Mouse (Mus musculus): ENCODE measurements around the gene Hdhd5. TPM values are rescaled to one million over a fixed set of nuclear protein-coding genes. Genes with fewer than 3 reads are reported as not detected.

The Hdhd5 gene
- polyA plus RNA-seq, 1 experiment from 2014 or later = 7.1 TPM

DNA sequence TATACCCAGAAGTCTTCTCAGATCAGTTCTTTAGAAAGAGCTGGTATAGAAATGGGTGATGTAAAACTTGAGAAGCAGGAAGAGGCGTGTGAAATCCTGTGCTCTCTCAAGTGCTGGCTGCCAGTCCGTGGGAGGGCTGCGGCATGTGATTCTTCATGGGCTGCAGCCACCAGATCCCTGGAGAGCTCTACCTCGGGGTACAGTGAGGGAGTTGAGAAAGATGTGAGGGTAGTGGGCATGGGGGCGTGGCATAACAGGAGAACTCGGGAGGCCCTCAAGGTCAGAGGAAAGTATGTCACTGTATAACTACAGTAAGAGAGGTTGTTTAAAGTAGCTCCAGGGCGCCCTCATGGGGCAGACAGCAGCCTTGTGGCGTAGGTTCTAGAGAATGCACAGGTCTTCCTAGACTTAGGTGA is 47.9 kb downstream of the Hdhd5 start:
- DNase-seq (peak; percentile 72), ATAC-seq (peak; percentile 52; the same call in 1 of the 2 replicates)
- 35% methylated on average over 8 of the region's 8 CpGs for WGBS (ENCODE audit: insufficient replicate concordance)
- Histone ChIP-seq H3K9ac (replicated peaks) (no peak overlapping the region), H3K9me3 (ENCODE audit: low read length) (no peaks in the 10 kb centered on the region), H3K4me3 (ENCODE audit: low read depth, low read length) (no peak overlapping the region), H3K4me2 (ENCODE audit: low read depth, low read length) (no peak overlapping the region), H3K27ac (ENCODE audit: low read depth) (no peak overlapping the region), H3K36me3 (replicated peaks; ENCODE audit: insufficient read depth, low read length) (peaks cover 47% of the 10 kb centered on the region), H3K4me1 (ENCODE audit: insufficient read depth) (peaks cover 36% of the 10 kb centered on the region), H3K27me3 (ENCODE audit: insufficient read depth, low read length) (no peaks in the 10 kb centered on the region)
- TF ChIP-seq CTCF (IDR thresholded peaks at IDR 0.05; ENCODE audit: low read depth) (peak; percentile 78), EP300 (IDR thresholded peaks at IDR 0.05; ENCODE audit: low read depth) (no peak)

DNA sequence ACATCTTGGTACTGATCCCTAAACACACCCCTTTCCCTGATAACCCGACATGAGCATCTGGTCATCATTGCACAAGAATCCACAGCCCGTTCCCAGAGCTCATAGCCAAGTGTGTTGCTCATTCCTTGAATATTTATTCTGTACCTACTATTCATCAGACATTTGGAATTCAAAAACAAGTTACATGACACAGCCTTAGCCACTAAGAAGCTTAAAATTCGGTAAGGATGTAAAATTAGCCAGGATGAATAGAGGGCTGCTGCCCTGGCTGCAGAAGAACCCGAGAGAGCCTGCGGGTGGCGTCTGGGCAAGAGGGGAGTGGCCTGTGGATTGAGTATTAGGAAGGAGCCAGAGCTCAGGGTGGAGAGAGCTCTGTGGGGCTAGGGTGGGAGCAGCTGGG is 48.4 kb downstream of the Hdhd5 start:
- Histone ChIP-seq H3K36me3 (replicated peaks; ENCODE audit: insufficient read depth, low read length) (peaks cover 51% of the 10 kb centered on the region), H3K27me3 (ENCODE audit: insufficient read depth, low read length) (no peaks in the 10 kb centered on the region), H3K9ac (replicated peaks) (no peak overlapping the region), H3K4me3 (ENCODE audit: low read depth, low read length) (no peak overlapping the region), H3K4me2 (ENCODE audit: low read depth, low read length) (no peak overlapping the region), H3K4me1 (ENCODE audit: insufficient read depth) (peaks cover 36% of the 10 kb centered on the region), H3K9me3 (ENCODE audit: low read length) (no peaks in the 10 kb centered on the region), H3K27ac (ENCODE audit: low read depth) (no peak overlapping the region)
- TF ChIP-seq EP300 (IDR thresholded peaks at IDR 0.05; ENCODE audit: low read depth) (no peak), CTCF (IDR thresholded peaks at IDR 0.05; ENCODE audit: low read depth) (no peak)
- ATAC-seq (0 out of 2 replicates have a peak, but pooled peaks have one; percentile 2), DNase-seq (no peak)
- WGBS (ENCODE audit: insufficient replicate concordance) = 43% methylated on average over 6 of the region's 6 CpGs

DNA sequence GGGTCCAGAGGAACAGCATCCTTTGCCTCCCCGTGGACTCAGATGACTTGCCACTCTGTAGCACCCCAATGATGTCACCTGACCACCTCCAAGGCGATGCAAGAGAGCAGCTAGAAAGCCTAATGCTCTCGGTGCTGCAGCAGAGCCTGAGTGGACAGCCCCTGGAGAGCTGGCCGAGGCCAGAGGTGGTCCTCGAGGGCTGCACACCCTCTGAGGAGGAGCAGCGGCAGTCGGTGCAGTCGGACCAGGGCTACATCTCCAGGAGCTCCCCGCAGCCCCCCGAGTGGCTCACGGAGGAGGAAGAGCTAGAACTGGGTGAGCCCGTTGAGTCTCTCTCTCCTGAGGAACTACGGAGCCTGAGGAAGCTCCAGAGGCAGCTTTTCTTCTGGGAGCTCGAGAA is 49.1 kb downstream of the Hdhd5 start:
- peaks cover 36% of the 10 kb centered on the region for H3K4me1 ChIP-seq (ENCODE audit: insufficient read depth)
- WGBS (ENCODE audit: insufficient replicate concordance) = 92% methylated on average over 14 of the region's 14 CpGs
- ATAC-seq = no peak
- TF ChIP-seq CTCF (IDR thresholded peaks at IDR 0.05; ENCODE audit: low read depth) (no peak), EP300 (IDR thresholded peaks at IDR 0.05; ENCODE audit: low read depth) (no peak)
- H3K9me3 ChIP-seq (ENCODE audit: low read length) = no peaks in the 10 kb centered on the region
- H3K27ac ChIP-seq (ENCODE audit: low read depth) = no peak overlapping the region
- H3K4me3 ChIP-seq (ENCODE audit: low read depth, low read length) = no peak overlapping the region
- no peak for DNase-seq
- no peaks in the 10 kb centered on the region for H3K27me3 ChIP-seq (ENCODE audit: insufficient read depth, low read length)
- no peak overlapping the region for H3K9ac ChIP-seq (replicated peaks)
- peaks cover 58% of the 10 kb centered on the region for H3K36me3 ChIP-seq (replicated peaks; ENCODE audit: insufficient read depth, low read length)
- no peak overlapping the region for H3K4me2 ChIP-seq (ENCODE audit: low read depth, low read length)

DNA sequence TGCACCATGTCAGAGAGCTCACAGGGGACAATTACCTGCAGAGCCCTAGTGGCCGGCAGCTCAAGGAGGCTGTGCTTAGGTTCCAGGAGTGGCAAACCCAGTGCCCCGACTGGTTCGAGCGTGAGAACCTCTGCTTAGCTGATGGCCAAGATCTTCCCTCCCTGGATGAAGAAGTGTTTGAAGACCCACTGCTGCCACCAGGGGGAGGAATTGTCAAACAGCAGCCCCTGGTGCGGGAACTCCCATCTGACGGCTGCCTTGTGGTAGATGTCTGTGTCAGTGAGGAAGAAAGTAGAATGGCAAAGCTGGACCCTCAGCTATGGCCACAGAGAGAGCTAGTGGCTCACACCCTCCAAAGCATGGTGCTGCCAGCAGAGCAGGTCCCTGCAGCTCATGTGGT is 49.6 kb downstream of the Hdhd5 start:
- 86% methylated on average over 6 of the region's 6 CpGs for WGBS (ENCODE audit: insufficient replicate concordance)
- Histone ChIP-seq H3K36me3 (replicated peaks; ENCODE audit: insufficient read depth, low read length) (peaks cover 62% of the 10 kb centered on the region), H3K4me3 (ENCODE audit: low read depth, low read length) (no peak overlapping the region), H3K4me2 (ENCODE audit: low read depth, low read length) (no peak overlapping the region), H3K9ac (replicated peaks) (no peak overlapping the region), H3K27ac (ENCODE audit: low read depth) (no peak overlapping the region), H3K27me3 (ENCODE audit: insufficient read depth, low read length) (no peaks in the 10 kb centered on the region), H3K9me3 (ENCODE audit: low read length) (no peaks in the 10 kb centered on the region), H3K4me1 (ENCODE audit: insufficient read depth) (peaks cover 36% of the 10 kb centered on the region)
- ATAC-seq = no peak
- DNase-seq = peak; percentile 51
- TF ChIP-seq CTCF (IDR thresholded peaks at IDR 0.05; ENCODE audit: low read depth) (peak; percentile 67), EP300 (IDR thresholded peaks at IDR 0.05; ENCODE audit: low read depth) (no peak)

DNA sequence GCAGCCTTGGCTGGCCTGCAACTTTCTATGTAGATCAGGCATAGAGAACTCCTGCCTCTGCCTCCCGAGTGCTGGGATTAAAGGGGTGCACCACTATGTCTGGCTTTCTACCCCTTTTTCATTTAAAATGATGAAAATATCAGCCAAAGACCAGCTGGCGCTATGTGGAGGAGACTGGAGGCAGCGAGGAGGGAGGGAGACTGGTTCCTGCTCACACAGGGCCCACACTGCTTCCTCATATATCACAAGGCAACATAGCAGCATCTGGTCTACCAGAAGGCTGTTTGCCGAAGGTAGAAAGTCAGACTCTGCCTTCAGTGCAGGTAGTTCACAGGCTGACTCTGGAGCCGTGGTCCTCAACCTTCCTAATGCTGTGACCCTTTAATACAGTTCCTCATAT is 50.8 kb downstream of the Hdhd5 start:
- DNase-seq (no peak), ATAC-seq (no peak)
- Histone ChIP-seq H3K27me3 (ENCODE audit: insufficient read depth, low read length) (no peaks in the 10 kb centered on the region), H3K4me3 (ENCODE audit: low read depth, low read length) (no peak overlapping the region), H3K9me3 (ENCODE audit: low read length) (no peaks in the 10 kb centered on the region), H3K4me1 (ENCODE audit: insufficient read depth) (peaks cover 26% of the 10 kb centered on the region), H3K9ac (replicated peaks) (no peak overlapping the region), H3K27ac (ENCODE audit: low read depth) (no peak overlapping the region), H3K4me2 (ENCODE audit: low read depth, low read length) (no peak overlapping the region), H3K36me3 (replicated peaks; ENCODE audit: insufficient read depth, low read length) (peaks cover 74% of the 10 kb centered on the region)
- TF ChIP-seq EP300 (IDR thresholded peaks at IDR 0.05; ENCODE audit: low read depth) (no peak), CTCF (IDR thresholded peaks at IDR 0.05; ENCODE audit: low read depth) (no peak)
- WGBS (ENCODE audit: insufficient replicate concordance) = 79% methylated on average over 5 of the region's 5 CpGs

DNA sequence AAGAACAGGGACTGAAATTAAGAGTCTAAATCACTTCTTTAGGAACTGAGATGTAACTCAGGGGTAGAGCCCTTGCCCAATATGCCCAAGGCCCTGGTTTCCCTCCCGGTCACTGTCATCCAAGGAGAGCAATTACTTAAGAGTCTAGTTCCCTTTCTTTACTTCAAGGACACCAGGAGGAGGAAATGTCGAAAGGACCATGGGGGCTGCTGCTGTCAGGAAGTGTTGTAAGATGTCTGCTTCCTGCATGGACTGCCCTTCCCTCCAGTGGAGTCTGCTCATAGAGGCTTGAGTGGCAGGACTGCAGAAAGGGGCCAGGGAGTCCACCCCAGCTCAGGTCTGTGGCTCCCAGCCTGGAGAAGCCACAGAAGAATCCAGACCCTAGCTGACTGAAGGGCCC is 51.8 kb downstream of the Hdhd5 start:
- TF ChIP-seq EP300 (IDR thresholded peaks at IDR 0.05; ENCODE audit: low read depth) = peak; percentile 48
- no peak for TF ChIP-seq CTCF (IDR thresholded peaks at IDR 0.05; ENCODE audit: low read depth)
- Histone ChIP-seq H3K4me2 (ENCODE audit: low read depth, low read length) (no peak overlapping the region), H3K4me1 (ENCODE audit: insufficient read depth) (peaks cover 20% of the 10 kb centered on the region), H3K4me3 (ENCODE audit: low read depth, low read length) (no peak overlapping the region), H3K9me3 (ENCODE audit: low read length) (no peaks in the 10 kb centered on the region), H3K9ac (replicated peaks) (no peak overlapping the region), H3K27ac (ENCODE audit: low read depth) (no peak overlapping the region), H3K36me3 (replicated peaks; ENCODE audit: insufficient read depth, low read length) (peaks cover 82% of the 10 kb centered on the region), H3K27me3 (ENCODE audit: insufficient read depth, low read length) (no peaks in the 10 kb centered on the region)
- ATAC-seq (no peak), DNase-seq (peak; percentile 41)
- 38% methylated on average over 2 of the region's 2 CpGs for WGBS (ENCODE audit: insufficient replicate concordance)

DNA sequence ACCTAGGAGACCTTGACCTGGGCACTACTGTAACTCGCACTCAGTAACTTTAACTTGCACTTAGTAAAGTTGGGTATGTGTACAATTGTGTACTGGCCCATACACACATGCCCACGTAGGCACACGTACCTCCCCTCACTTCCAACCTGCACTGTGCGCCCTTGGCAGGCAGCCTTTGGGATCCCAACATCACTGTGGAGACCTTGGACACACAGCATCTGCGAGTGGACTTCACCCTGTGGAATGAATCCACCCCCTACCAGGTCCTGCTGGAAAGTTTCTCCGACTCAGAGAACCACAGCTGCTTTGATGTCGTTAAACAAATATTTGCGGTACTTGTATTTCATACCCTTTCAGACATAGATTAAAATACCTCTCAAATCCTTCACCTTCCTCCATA is 55.8 kb downstream of the Hdhd5 start:
- H3K4me2 ChIP-seq (ENCODE audit: low read depth, low read length) = no peak overlapping the region
- no peaks in the 10 kb centered on the region for H3K9me3 ChIP-seq (ENCODE audit: low read length)
- H3K4me3 ChIP-seq (ENCODE audit: low read depth, low read length) = no peak overlapping the region
- TF ChIP-seq EP300 (IDR thresholded peaks at IDR 0.05; ENCODE audit: low read depth) = no peak; the same call in 1 of the 2 replicates
- TF ChIP-seq CTCF (IDR thresholded peaks at IDR 0.05; ENCODE audit: low read depth) = no peak
- DNase-seq (peak; percentile 57), ATAC-seq (peak; percentile 77)
- H3K4me1 ChIP-seq (ENCODE audit: insufficient read depth) = peaks cover 40% of the 10 kb centered on the region
- no peaks in the 10 kb centered on the region for H3K27me3 ChIP-seq (ENCODE audit: insufficient read depth, low read length)
- peaks cover 62% of the 10 kb centered on the region for H3K36me3 ChIP-seq (replicated peaks; ENCODE audit: insufficient read depth, low read length)
- WGBS (ENCODE audit: insufficient replicate concordance) = 71% methylated on average over 8 of the region's 8 CpGs
- H3K27ac ChIP-seq (ENCODE audit: low read depth) = peak overlapping the region; percentile 68
- H3K9ac ChIP-seq (replicated peaks) = no peak overlapping the region

All from liver, postnatal 0 days (tissue).